ENCODE assay signal across 25 mouse cellular contexts in the genomic region with DNA sequence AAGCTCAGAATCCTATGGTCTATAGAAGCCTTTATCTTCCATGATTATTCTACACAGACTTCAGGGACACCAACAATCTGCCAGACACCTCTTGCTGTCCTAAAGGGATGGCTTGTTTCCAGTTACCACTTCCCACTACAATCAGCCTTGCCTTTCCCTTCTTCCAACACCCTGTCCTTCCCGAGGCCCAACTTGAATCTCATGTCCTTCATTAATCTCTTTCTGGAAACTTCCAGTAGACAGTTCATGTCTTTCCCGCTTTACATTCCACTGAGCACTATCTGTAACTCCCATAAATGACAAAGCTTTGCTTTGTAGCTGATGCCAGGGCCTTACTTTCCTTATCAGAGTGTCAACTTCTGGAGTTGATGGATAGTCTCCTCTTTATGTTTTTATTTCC.
"Had no signal": no experiment of that assay in that cellular context is flagged by ENCODE, and none has a peak within 500 bp of the region (broad histone marks: within the 10 kb centered on the region; RNA-seq: fewer than 3 reads in every experiment).

No protein-coding gene starts in this region.

- H3K4me2 ChIP-seq: heart, embryonic 11.5 days; heart, embryonic 13.5 days; hindbrain, embryonic 12.5 days; hindbrain, embryonic 14.5 days; intestine, embryonic 15.5 days; limb, embryonic 12.5 days had no signal

- H3K27me3 ChIP-seq: heart, embryonic 13.5 days; hindbrain, embryonic 12.5 days; intestine, embryonic 15.5 days; limb, embryonic 12.5 days had no signal

- H3K4me3 ChIP-seq: gastrocnemius, adult 2 months; heart, embryonic 13.5 days; hindbrain, embryonic 10.5 days; hindbrain, embryonic 12.5 days; intestine, embryonic 15.5 days; layer of hippocampus, adult 2 months; left cerebral cortex, adult 2 months; limb, embryonic 10.5 days; limb, embryonic 12.5 days had no signal

- ATAC-seq: hindbrain, embryonic 16.5 days; inflammation-experienced regulatory T-cells, adult 6 months; intestine, embryonic 15.5 days; intestine, postnatal 0 days had no signal

- DNase-seq: gastrocnemius, adult 2 months; gastrocnemius, postnatal 10 days; gastrocnemius, postnatal 25 days; heart, adult 18-20 months; heart, postnatal 10 days; heart, postnatal 4 days; kidney, adult 18-20 months; kidney, adult 8-10 months; kidney, postnatal 10 days; kidney, postnatal 25 days; kidney, postnatal 4 days; liver had no signal

- H3K36me3 ChIP-seq: heart, embryonic 13.5 days; hindbrain, embryonic 10.5 days; hindbrain, embryonic 12.5 days; intestine, embryonic 15.5 days; limb, embryonic 10.5 days; limb, embryonic 12.5 days had no signal

- H3K4me1 ChIP-seq: hindbrain, embryonic 10.5 days; hindbrain, embryonic 12.5 days; intestine, embryonic 15.5 days; limb, embryonic 12.5 days had no signal

- H3K9me3 ChIP-seq: heart, embryonic 13.5 days; hindbrain, embryonic 10.5 days; hindbrain, embryonic 12.5 days; intestine, embryonic 15.5 days; limb, embryonic 10.5 days; limb, embryonic 12.5 days had no signal

- H3K27ac ChIP-seq: gastrocnemius, adult 2 months; heart, embryonic 13.5 days; hindbrain, embryonic 10.5 days; hindbrain, embryonic 12.5 days; hindbrain, embryonic 14.5 days; intestine, embryonic 15.5 days; layer of hippocampus, adult 2 months; left cerebral cortex, adult 2 months; limb, embryonic 10.5 days; limb, embryonic 12.5 days had no signal

- H3K9ac ChIP-seq: heart, embryonic 13.5 days; hindbrain, embryonic 12.5 days; hindbrain, embryonic 14.5 days; intestine, embryonic 15.5 days; limb, embryonic 12.5 days had no signal
